Mouse (Mus musculus) kidney, adult 11 months (tissue): ENCODE measurements around the gene Klk1b9.
"Not testable (repeated sequence)": the region's sequence is repeated elsewhere in the genome, so short reads cannot be mapped to it uniquely, and the experiment has no call there.

ENCODE experiments used
- DNase-seq: peaks from one replicate; pipeline ENCODE4 v3.0.0; 2022

The Klk1b9 gene

DNA sequence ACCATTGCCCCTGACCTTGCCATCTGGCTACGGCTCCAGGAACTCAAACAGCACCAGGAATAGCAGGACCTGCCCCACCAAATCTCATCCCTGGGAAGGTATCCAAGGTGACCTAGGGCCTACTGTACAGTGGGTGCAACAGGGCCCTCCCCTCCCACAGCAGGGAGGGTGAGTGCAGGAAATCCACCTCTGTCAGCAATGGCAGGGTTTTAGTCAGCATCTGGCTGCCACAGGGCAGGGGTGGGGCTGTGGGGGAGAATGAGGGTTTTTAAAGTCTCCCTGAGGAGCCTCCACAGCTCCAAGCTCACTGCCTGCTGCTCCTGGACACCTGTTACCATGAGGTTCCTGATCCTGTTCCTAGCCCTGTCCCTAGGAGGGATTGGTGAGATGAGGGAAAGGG, at the start of gene Klk1b9:
Gene Klk1b9, plus strand, starts transcription at position 301 of the 400 bp plus-strand sequence.
- not testable (repeated sequence) for DNase-seq

DNA sequence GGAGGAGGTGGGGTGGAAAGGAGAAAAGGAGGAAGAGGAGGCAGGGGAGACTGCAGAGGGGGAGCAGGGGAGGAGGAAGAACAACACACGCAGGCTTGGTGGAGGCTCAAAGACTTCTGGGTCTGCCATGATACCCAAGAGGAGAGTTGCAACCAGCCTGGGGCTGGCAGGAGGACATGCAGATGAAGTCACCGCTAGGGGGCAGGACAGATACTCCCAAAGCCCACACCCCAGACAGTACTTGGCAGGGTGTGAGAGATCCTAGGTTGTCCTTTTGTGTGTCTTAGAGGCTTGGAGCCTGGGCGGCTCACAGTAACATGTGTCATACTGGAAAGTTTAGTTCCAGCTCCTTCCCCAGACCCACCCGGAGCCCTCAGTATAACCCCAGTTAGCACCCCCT, 47.3 kb upstream of the Klk1b9 start:
- peak; percentile 35 for DNase-seq

DNA sequence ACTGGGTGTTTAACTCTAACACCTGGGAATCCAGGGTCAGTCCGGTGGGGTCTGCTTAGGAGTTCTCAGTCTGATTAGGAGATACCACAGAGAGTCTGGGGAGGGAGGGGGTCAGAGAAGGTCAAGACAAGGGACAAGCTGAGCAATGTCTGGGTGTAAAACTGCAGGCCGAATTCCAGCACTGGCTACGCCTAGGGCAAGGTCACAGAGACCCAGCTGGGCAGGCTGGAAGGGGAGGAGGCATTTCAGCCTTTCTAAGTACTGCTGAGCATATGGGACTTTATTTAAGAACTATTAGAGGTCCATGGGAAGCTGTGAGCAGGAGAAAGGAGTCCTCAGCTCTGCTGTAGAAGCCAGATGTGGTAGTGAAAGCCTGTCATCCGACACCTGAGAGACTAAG, 43.5 kb upstream of the Klk1b9 start:
- no peak for DNase-seq

DNA sequence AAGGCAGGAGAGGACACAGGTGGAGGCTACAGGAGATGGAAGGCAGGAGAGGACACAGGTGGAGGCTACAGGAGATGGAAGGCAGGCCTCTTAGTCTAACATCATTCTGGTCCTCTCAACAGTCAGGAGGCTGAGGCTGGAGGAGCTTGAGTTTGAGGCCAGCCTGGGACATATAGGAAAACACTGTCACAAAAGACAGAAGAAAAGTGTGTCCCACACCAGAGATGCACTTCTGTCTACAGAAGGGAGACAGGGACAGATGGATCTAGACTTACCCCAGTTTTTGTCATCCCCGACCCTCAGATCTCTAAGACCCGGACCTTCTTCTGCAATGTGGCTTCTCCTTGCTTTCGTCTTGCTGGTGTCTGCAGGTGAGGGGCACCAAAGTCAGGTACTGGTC, 42.4 kb upstream of the Klk1b9 start, which contains the start of gene Klk15:
Gene Klk15, plus strand, starts transcription at position 301 of the 400 bp plus-strand sequence.
- no peak for DNase-seq

DNA sequence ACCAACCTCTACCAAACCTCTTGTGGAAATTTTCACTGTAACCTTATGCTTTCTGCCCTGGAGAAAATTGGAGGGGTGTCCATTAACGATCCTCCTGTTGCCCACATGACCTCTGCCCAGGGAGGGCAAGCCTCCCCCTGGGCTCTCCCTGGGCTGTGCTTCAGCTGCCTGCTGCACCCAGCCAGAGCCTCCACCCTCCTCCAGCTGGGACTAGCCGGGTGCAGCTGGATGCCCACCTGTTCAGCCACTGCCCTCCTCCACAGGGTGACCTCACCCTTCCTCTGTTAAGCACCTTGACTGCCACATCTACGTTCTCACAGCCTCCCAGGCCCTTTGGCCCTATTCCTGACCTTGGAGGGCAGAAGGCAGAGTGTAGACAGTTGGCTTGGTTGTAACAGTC, 41.1 kb upstream of the Klk1b9 start:
- DNase-seq = peak; percentile 74

DNA sequence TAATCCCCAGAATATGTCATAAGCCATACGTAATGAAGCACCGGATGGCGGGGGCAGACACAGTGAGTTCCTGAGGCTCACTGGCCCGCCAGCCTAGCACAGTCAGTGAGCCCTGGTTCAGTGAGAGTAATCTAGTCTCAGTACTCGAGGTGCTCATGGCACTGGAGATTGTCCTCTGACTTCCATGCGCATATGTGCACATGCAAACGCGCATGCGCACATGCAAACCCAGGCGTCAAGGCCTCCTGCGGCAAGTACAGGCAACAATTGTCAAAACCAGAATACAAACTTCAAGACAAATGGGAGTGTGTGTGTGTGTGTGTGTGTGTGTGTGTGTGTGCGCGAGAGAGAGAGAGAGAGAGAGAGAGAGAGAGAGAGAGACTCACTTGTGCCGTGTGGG, 39.3 kb upstream of the Klk1b9 start:
- DNase-seq = no peak

DNA sequence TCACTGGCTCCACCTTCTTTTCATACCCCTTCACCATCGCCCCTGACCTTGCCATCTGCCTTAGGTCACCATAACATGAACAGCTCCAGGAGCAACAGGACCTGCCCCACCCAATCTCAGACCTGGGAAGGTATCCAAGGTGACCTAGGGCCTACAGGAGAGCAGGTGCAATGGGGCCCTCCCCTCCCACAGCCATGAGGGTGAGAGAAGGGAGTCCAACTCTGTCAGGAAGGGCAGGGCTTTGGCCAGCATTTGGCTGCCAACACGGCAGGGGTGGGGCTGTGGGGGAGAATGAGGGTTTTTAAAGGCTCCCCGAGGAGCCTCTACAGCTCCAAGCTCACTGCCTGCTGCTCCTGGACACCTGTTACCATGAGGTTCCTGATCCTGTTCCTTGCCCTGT, 33.6 kb upstream of the Klk1b9 start:
- DNase-seq = peak; percentile 43

DNA sequence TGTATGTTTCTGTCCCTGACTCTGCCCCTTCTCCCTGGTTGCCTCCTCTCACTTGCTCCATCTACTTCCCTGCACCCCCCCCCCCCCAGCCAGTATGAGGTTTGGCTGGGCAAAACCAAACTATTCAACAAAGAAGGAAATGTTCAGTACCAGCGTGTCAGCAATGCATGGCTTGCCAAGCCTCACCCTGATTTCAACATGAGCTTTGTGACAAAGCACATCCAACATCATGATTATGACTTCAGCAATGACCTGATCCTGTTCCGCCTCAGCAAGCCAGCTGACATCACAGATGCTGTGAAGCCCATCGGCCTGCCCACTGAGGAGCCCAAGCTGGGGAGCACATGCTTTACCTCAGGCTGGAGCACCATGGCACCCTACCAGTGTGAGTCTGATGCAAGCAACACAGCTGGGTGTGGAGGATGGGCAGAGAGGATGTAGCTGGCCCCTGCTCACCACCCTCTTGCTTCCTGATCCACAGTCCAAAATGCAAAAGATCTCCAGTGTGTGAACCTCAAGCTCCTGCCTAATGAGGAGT, 31.1 kb upstream of the Klk1b9 start:
- DNase-seq = no peak

DNA sequence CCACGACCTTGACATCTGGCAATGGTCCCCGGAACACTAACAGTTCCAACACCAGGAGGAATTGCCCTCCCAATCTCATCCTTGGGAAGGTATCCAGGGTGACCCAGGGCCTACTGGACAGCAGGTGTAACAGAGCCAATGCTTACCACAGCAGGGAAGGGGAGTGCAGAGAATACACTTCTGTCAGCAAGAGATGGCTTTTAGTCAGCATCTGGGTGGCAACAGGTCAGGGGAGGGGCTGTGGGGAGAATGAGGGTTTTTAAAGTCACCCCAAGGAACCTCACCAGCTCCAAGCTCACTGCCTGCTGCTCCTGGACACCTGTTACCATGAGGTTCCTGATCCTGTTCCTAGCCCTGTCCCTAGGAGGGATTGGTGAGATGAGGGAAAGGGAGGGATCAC, 25.5 kb upstream of the Klk1b9 start, which contains the start of gene Klk1b8:
Gene Klk1b8, plus strand, starts transcription at position 301 of the 400 bp plus-strand sequence.
- DNase-seq = no peak

DNA sequence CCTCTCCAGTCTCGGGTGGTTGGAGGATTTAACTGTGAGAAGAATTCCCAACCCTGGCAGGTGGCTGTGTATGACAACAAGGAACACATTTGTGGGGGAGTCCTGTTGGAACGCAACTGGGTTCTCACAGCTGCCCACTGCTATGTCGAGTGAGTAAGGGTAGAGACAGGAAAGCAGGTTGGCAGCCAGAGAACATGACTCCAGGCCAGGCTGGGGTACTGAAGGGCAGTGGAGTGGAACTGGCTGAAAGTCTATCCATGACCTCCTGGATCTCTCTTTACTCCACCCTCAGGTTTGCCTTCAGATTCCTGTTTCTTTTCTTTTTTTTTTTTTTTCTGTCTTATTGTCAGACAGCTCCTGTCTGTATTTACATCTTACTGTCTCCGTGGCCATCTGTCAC, 23.2 kb upstream of the Klk1b9 start:
- peak; percentile 39 for DNase-seq

DNA sequence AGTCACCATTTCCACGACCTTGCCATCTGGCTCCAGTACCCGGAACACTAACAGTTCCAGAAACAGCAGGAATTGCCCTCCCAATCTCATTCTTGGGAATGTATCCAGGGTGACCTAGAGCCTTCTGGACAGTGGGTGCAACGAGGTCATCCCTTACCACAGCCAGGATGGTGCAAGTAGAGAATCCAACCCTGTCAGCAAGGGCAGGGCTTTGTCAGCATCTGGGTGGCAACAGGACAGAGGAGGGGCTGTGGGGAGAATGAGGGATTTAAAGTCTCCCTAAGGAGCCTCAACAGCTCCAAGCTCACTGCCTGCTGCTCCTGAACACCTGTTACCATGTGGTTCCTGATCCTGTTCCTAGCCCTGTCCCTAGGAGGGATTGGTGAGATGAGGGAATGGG, 9.4 kb upstream of the Klk1b9 start, which contains the start of gene Klk1b1:
Gene Klk1b1, plus strand, starts transcription at position 301 of the 400 bp plus-strand sequence.
- DNase-seq = no peak

DNA sequence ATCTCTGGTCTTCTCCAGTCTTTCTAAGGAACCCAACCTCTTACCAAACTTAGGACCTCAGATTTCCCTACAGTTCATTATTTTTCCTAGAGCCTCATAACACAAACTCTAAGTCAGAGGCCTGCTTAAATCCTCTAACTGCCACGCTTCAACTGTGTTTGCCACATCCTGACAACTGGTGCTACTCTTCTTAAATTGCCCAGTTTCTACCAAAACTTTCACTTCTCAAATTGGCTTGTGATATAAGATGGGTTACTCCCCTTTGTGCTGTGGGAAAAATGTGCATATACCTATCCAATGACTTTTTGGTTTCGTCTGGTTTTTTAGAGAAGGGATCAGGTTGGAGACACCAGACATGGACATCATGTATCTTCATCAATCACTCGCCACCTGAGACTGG, 8.8 kb upstream of the Klk1b9 start:
- no peak for DNase-seq

DNA sequence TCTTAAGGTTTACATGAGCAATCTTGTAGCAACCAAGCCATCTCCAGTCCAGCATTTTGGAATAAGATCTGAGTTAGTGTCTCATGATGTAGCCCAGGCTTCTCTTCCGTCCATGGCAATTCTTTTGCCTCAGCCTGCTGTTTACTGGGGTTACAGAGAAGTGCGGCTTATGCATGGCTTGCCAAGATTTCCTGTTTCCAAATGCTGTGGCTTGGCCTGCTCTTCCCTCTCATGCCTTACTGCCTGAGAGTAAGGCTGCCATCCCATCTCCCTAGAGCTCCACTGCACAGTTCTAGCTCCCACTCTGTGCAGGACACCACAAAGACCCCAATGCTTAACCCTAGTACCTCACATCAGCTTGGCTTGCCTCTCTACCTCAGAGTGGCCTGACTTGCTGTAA, 8.2 kb upstream of the Klk1b9 start:
- no peak for DNase-seq

DNA sequence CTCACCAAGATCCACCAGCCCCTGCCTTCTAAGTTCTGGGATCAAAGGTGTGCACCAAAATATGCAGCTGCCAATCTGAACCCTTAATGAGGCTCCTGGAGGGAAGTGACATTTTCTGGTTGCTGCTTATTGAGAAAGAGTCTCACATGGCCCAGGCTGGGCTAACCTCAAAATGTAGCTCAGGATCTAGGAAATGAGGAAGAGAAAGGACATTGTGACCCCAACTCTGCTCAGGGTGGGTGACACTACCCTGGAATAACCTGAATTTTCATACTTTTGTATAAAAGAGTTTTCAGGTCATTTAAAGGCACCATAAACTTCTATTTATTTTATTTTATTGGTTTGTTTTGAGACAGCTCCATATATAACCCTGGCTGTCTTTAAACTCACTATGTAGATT, 9.8 kb downstream of the Klk1b9 start:
- no peak for DNase-seq

DNA sequence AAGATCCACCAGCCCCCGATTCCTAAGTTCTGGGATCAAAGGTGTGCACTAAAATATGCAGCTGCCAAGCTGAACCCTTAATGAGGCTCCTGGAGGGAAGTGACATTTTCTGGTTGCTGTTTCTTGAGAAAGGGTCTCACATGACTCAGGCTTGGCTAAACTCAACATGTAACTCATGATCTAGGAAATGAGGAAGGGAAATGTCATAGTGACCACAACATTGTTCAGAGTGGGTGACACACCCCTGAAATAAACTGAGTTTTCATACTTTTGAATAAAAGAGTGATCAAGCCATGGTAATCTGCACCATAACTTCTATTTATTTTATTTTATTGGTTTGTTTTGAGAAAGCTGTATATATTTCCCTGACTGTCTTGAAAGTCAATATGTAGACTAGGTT, 19.0 kb downstream of the Klk1b9 start:
- not testable (repeated sequence) for DNase-seq

DNA sequence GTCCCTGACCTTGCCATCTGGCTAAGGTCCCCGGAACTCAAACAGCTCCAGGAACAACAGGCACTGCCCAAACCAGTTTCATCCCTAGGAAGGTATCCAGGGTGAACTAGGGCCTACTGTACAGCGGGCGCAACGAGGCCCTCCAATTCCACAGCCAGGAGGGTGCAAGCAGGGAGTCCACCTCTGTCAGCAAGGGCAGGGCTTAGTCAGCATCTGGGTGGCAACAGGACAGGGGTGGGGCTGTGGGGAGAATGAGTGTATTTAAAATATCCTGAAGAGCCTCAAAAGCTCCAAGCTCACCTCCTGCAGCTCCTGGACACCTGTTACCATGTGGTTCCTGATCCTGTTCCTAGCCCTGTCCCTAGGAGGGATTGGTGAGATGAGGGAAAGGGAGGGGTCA, 19.7 kb downstream of the Klk1b9 start, which contains the start of gene Klk1b11:
Gene Klk1b11, plus strand, starts transcription at position 301 of the 400 bp plus-strand sequence.
- DNase-seq = not testable (repeated sequence)

DNA sequence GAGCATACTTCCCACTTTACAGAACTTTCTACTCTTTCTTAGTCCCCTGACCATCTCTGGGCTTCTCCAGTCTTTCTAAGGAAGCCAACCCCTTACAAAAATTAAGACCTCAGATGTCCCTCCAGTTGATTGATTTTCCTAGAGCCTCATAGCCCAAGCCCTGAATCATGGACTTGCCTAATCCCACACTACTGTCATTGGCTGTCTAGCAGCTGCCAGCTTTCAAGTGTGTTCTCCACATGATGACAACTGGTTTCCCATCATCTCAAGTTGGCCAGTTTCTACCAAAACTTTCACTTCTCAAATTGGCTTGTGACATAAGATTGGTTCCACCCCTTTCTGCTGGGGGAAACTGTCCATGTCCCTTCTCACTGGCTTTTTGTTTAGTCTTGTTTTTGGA, 29.0 kb downstream of the Klk1b9 start:
- no peak for DNase-seq

DNA sequence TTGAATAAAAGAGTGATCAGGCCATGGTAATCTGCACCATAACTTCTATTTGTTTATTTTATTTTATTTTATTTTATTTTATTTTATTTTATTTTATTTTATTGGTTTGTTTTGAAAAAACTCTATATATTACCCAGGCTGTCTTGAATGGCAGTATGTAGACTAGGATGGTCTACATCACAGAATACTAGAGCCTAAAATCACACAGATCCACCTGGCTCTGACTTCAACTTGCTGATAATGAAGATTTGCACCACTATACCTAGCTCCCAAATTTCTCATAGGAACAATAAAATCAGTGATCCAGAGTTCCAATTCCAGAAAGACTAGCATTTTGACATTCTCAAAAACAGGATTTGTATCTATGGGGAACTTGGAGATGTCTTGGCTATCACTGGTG, 36.0 kb downstream of the Klk1b9 start, which contains the start of gene Klk1b26:
Gene Klk1b26, plus strand, starts transcription at position 301 of the 400 bp plus-strand sequence.
- not testable (repeated sequence) for DNase-seq

DNA sequence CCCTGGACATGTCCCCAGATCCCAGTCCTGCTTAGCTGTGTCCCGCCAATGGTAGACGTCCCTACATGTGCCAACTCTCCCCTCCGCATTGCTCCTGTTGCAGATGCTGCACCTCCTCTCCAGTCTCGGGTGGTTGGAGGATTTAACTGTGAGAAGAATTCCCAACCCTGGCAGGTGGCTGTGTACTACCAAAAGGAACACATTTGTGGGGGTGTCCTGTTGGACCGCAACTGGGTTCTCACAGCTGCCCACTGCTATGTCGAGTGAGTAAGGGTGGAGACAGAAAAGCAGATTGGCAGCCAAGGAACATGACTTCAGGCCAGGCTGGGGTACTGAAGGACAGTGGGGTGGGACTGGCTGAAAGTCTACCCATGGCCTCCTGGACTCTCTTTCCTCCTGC, 38.8 kb downstream of the Klk1b9 start:
- not testable (repeated sequence) for DNase-seq

DNA sequence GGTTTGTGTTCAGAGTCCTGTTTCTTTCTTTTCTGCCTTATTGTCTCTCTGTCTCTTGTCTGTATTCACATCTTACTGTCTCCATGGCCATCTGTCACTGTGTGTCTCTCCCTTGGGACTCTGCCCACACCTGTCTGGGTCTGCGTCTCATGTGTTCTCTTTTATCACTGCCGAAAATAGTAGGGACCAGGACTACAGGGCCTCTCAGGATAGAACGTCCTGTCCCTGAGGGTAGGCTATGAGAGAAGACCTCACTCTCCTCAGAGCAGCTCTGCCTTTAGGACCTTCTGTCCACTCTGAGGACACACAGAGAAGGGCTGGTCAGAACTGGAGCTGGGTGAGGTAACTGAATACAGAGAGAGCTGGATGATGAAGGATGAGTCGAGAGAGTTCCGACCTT, 39.2 kb downstream of the Klk1b9 start:
- no peak for DNase-seq
